Mouse (Mus musculus): ENCODE measurements around the gene Ccdc85c. TPM values are rescaled to one million over a fixed set of nuclear protein-coding genes. Genes with fewer than 3 reads are reported as not detected.

Ccdc85c gene
- polyA plus RNA-seq, 1 experiment from 2014 or later, result 8.3 TPM

DNA sequence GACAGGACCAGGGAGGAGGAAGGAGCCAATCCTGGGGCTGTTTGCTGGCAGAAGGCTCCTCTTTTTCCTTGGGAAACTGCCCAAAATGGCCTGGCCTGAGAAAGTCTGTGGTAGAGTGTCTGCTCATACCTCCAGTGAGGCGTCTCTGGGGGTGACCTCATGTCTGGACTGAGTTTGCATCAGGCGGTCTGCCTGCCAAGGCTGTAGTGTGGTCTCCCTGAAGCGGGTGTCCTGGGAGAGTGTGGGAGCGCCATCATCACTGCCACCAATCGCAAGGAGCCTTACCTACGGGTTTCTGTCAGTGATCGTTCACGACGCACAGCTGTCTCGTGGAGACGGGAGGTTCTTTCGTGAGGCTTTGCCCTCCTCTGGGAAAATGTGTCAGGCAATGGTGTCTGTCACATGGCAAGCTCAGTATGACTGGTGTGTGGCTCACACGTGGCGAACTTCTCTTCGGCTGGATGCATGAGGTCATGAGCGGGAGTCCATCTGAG lies 33.2 kb upstream of the Ccdc85c start:
- Histone ChIP-seq H3K36me3 (ENCODE audit: insufficient read depth) (no peaks in the 10 kb centered on the region), H3K27me3 (ENCODE audit: insufficient read depth, low read length) (peaks cover 23% of the 10 kb centered on the region), H3K27ac (ENCODE audit: low read depth) (no peak overlapping the region), H3K9ac (no peak overlapping the region), H3K4me3 (ENCODE audit: low read depth, low read length) (no peak overlapping the region), H3K4me2 (no peak overlapping the region), H3K4me1 (ENCODE audit: insufficient read depth) (peaks cover 14% of the 10 kb centered on the region), H3K9me3 (ENCODE audit: low read depth, low read length) (no peaks in the 10 kb centered on the region)
- DNase-seq (peak; percentile 54), ATAC-seq (ENCODE audit: insufficient read depth) (0 out of 2 replicates have a peak, but pooled peaks have one; percentile 23)
- TF ChIP-seq CTCF (IDR thresholded peaks at IDR 0.05; ENCODE audit: low read depth), result no peak
- WGBS, result 67% methylated on average over 16 of the region's 16 CpGs

- TF ChIP-seq CTCF (IDR thresholded peaks at IDR 0.05; ENCODE audit: low read depth), result peak; percentile 77
- H3K9ac ChIP-seq, result no peak overlapping the region
- no peak overlapping the region for H3K4me2 ChIP-seq
- ATAC-seq (ENCODE audit: insufficient read depth) (no peak), DNase-seq (peak; percentile 74)
- 26% methylated on average over 14 of the region's 14 CpGs for WGBS
- peaks cover 23% of the 10 kb centered on the region for H3K27me3 ChIP-seq (ENCODE audit: insufficient read depth, low read length)
- peaks cover 14% of the 10 kb centered on the region for H3K4me1 ChIP-seq (ENCODE audit: insufficient read depth)
- H3K4me3 ChIP-seq (ENCODE audit: low read depth, low read length), result no peak overlapping the region
- no peak overlapping the region for H3K27ac ChIP-seq (ENCODE audit: low read depth)
- H3K9me3 ChIP-seq (ENCODE audit: low read depth, low read length), result no peaks in the 10 kb centered on the region
- H3K36me3 ChIP-seq (ENCODE audit: insufficient read depth), result no peaks in the 10 kb centered on the region
Observed at GRCm38 (mm10) chr12:108307553-108307952, 32.3 kb upstream of the Ccdc85c start.

- H3K4me2 ChIP-seq, result peak within 1 kb of the TSS; percentile 99
- WGBS, result 3% methylated on average over 66 of the region's 67 CpGs
- no peaks in the 10 kb centered on the region for H3K9me3 ChIP-seq (ENCODE audit: low read depth, low read length)
- peaks cover 23% of the 10 kb centered on the region for H3K27me3 ChIP-seq (ENCODE audit: insufficient read depth, low read length)
- H3K36me3 ChIP-seq (ENCODE audit: insufficient read depth), result no peaks in the 10 kb centered on the region
- no peak within 1 kb of the TSS; the same call in 1 of the 2 replicates for H3K27ac ChIP-seq (ENCODE audit: low read depth)
- TF ChIP-seq CTCF (IDR thresholded peaks at IDR 0.05; ENCODE audit: low read depth), result no peak
- peak within 1 kb of the TSS; percentile 53 for H3K4me3 ChIP-seq (ENCODE audit: low read depth, low read length)
- ATAC-seq (ENCODE audit: insufficient read depth) (peak; percentile 68), DNase-seq (peak; percentile 83)
- H3K4me1 ChIP-seq (ENCODE audit: insufficient read depth), result peaks cover 14% of the 10 kb centered on the region
- peak within 1 kb of the TSS; percentile 73 for H3K9ac ChIP-seq
Observed at GRCm38 (mm10) chr12:108305812-108306794, 30.9 kb upstream of the Ccdc85c start, which contains the start of gene Hhipl1. TSS of gene Hhipl1 (plus strand) at chr12:108306270.

DNA sequence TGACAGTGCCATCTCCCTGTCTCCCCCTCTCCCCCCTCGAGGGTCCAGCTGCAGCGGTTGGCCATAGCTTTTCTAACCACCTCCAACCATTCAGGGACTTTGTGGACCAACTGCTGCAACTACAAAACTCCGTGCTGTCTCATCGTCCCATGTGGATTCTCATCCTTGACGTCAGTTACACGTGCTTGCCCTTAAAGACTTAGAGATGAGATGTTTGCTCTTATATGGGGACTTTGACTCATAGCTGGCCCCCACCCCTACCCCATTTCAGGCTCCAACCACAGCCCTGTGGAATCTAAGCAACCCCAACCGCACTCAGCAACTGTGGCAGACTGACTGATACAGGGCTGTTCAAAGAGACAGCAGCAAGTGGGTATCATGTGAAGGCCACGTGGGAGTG lies 29.9 kb upstream of the Ccdc85c start:
- 73% methylated on average over 8 of the region's 8 CpGs for WGBS
- H3K9ac ChIP-seq, result no peak overlapping the region
- no peaks in the 10 kb centered on the region for H3K36me3 ChIP-seq (ENCODE audit: insufficient read depth)
- H3K4me2 ChIP-seq, result no peak overlapping the region
- ATAC-seq (ENCODE audit: insufficient read depth), result no peak
- no peak for TF ChIP-seq CTCF (IDR thresholded peaks at IDR 0.05; ENCODE audit: low read depth)
- H3K27me3 ChIP-seq (ENCODE audit: insufficient read depth, low read length), result peaks cover 23% of the 10 kb centered on the region
- peaks cover 14% of the 10 kb centered on the region for H3K4me1 ChIP-seq (ENCODE audit: insufficient read depth)
- no peaks in the 10 kb centered on the region for H3K9me3 ChIP-seq (ENCODE audit: low read depth, low read length)
- DNase-seq, result no peak
- H3K4me3 ChIP-seq (ENCODE audit: low read depth, low read length), result no peak overlapping the region
- H3K27ac ChIP-seq (ENCODE audit: low read depth), result no peak overlapping the region

- Histone ChIP-seq H3K36me3 (ENCODE audit: insufficient read depth) (no peaks in the 10 kb centered on the region), H3K9me3 (ENCODE audit: low read depth, low read length) (no peaks in the 10 kb centered on the region), H3K9ac (no peak overlapping the region), H3K27ac (ENCODE audit: low read depth) (no peak overlapping the region), H3K4me3 (ENCODE audit: low read depth, low read length) (no peak overlapping the region), H3K4me2 (no peak overlapping the region), H3K4me1 (ENCODE audit: insufficient read depth) (peaks cover 11% of the 10 kb centered on the region), H3K27me3 (ENCODE audit: insufficient read depth, low read length) (peaks cover 23% of the 10 kb centered on the region)
- ATAC-seq (ENCODE audit: insufficient read depth), result no peak
- TF ChIP-seq CTCF (IDR thresholded peaks at IDR 0.05; ENCODE audit: low read depth), result no peak
- 31% methylated on average over 6 of the region's 6 CpGs for WGBS
- DNase-seq, result peak; percentile 64
Observed at GRCm38 (mm10) chr12:108303778-108304365, 28.6 kb upstream of the Ccdc85c start.

DNA sequence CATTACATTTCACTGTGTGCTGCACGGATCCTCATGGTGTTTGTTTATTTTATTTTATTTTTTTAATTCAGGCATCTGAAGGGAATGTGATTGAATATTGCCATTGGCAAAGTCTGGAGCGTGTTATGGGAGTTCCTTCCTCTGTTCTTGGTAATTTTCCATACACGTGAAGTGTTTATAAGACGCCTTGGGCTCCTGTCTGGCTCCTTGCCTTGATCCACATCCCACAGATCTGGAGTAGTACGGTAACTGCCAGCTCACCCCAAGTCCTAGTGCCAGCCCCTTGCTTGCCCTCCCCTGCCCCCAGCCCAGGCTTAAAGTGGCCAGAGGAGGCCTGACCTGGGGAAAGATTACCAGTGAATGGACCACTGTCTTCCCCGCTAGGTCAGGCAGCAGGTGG lies 25.8 kb upstream of the Ccdc85c start:
- DNase-seq (no peak), ATAC-seq (ENCODE audit: insufficient read depth) (no peak)
- Histone ChIP-seq H3K4me2 (no peak overlapping the region), H3K4me3 (ENCODE audit: low read depth, low read length) (no peak overlapping the region), H3K9ac (no peak overlapping the region), H3K27ac (ENCODE audit: low read depth) (no peak overlapping the region), H3K27me3 (ENCODE audit: insufficient read depth, low read length) (peaks cover 17% of the 10 kb centered on the region), H3K36me3 (ENCODE audit: insufficient read depth) (no peaks in the 10 kb centered on the region), H3K4me1 (ENCODE audit: insufficient read depth) (peaks cover 1% of the 10 kb centered on the region; the same call in 1 of the 2 replicates), H3K9me3 (ENCODE audit: low read depth, low read length) (no peaks in the 10 kb centered on the region)
- TF ChIP-seq CTCF (IDR thresholded peaks at IDR 0.05; ENCODE audit: low read depth), result no peak
- WGBS, result 53% methylated on average over 6 of the region's 6 CpGs

- ATAC-seq (ENCODE audit: insufficient read depth), result no peak
- no peaks in the 10 kb centered on the region for H3K9me3 ChIP-seq (ENCODE audit: low read depth, low read length)
- no peak overlapping the region for H3K4me2 ChIP-seq
- peak; percentile 44 for TF ChIP-seq CTCF (IDR thresholded peaks at IDR 0.05; ENCODE audit: low read depth)
- no peak overlapping the region for H3K4me3 ChIP-seq (ENCODE audit: low read depth, low read length)
- DNase-seq, result peak; percentile 61
- H3K4me1 ChIP-seq (ENCODE audit: insufficient read depth), result no peaks in the 10 kb centered on the region
- H3K27ac ChIP-seq (ENCODE audit: low read depth), result no peak overlapping the region
- H3K27me3 ChIP-seq (ENCODE audit: insufficient read depth, low read length), result no peaks in the 10 kb centered on the region
- 81% methylated on average over 6 of the region's 6 CpGs for WGBS
- no peaks in the 10 kb centered on the region for H3K36me3 ChIP-seq (ENCODE audit: insufficient read depth)
- no peak overlapping the region for H3K9ac ChIP-seq
Observed at GRCm38 (mm10) chr12:108297033-108297432, 21.8 kb upstream of the Ccdc85c start.
